Mouse (Mus musculus): Measurements from ENCODE around the gene Sult6b1. TPM values are rescaled to one million over a fixed set of nuclear protein-coding genes. Genes with fewer than 3 reads are reported as not detected.
A peak's percentile ranks its signal among the peaks of the same experiment; 100 is the strongest.

Gene Sult6b1
- polyA plus RNA-seq, 1 experiment, result not detected

DNA sequence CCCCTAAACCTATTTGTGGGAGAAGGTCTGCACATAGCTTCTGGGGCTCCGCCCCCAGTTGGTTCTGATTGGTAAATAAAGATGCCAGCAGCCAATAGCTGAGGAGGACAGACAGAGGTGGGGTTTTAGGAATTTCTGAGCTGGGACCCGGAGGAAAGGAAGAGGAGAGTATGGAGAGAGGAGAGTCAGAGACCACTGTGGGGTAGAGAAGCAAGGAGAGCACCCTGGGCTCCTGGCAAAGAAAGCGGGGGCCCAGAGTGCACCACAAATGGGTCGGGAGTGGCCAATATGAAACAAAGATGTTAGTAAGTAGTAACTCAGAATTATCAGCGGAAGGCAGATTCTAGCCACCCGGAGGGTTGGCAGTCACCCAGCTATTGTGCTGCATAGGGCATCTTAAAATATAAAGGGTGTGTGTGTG is 6.1 kb upstream of the Sult6b1 start:
- Histone ChIP-seq H3K36me3 (ENCODE audit: control insufficient read depth, insufficient read depth, low read length) (no peaks in the 10 kb centered on the region), H3K27me3 (replicated peaks; ENCODE audit: control insufficient read depth, insufficient read depth, low read length) (no peaks in the 10 kb centered on the region; the same call in 1 of the 2 replicates), H3K4me3 (ENCODE audit: insufficient read depth, low read depth, low read length) (no peak overlapping the region), H3K27ac (ENCODE audit: insufficient read depth, low read depth, low read length) (no peak overlapping the region), H3K4me1 (ENCODE audit: control insufficient read depth, insufficient read depth, low read length) (peaks cover 9% of the 10 kb centered on the region; the same call in 1 of the 2 replicates)
- WGBS, result 30% methylated on average over 6 of the region's 6 CpGs
- TF ChIP-seq POLR2A (IDR thresholded peaks at IDR 0.05; ENCODE audit: low read depth, low read length) (no peak), CTCF (conservative IDR thresholded peaks at IDR 0.05; ENCODE audit: insufficient read depth, insufficient read length, low read depth, low read length) (no peak)
- DNase-seq, result peak; percentile 5

- no peaks in the 10 kb centered on the region for H3K4me1 ChIP-seq (ENCODE audit: control insufficient read depth, insufficient read depth, low read length)
- WGBS, result 61% methylated on average over 2 of the region's 2 CpGs
- TF ChIP-seq POLR2A (IDR thresholded peaks at IDR 0.05; ENCODE audit: low read depth, low read length) (no peak), CTCF (conservative IDR thresholded peaks at IDR 0.05; ENCODE audit: insufficient read depth, insufficient read length, low read depth, low read length) (no peak)
Measured at GRCm38 (mm10) chr17:78909374-78909773, 2.6 kb upstream of the Sult6b1 start.

DNA sequence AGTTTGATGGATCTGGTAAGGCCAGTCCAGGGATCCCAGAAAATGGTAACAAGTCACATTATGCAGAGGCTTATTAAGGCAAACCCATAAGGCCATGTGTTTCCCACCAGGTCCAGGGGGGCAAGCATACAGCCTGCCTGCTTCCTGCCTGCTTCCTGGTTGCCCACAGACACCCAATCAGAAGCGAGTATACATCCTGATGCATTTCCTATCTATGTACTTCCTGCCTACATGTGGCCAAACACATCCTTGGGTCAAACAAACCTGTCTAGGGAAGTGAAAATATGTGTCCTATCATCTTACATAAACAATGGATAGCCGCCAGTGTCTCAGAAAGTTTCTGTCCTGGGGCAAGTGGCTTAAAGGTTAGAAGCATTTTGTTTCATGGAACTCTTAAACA is 3.6 kb downstream of the Sult6b1 start:
- H3K27ac ChIP-seq (ENCODE audit: insufficient read depth, low read depth, low read length), result no peak overlapping the region
- H3K27me3 ChIP-seq (replicated peaks; ENCODE audit: control insufficient read depth, insufficient read depth, low read length), result no peaks in the 10 kb centered on the region; the same call in 1 of the 2 replicates
- 63% methylated on average over 2 of the region's 2 CpGs for WGBS
- H3K36me3 ChIP-seq (ENCODE audit: control insufficient read depth, insufficient read depth, low read length), result no peaks in the 10 kb centered on the region
- TF ChIP-seq CTCF (conservative IDR thresholded peaks at IDR 0.05; ENCODE audit: insufficient read depth, insufficient read length, low read depth, low read length) (no peak), POLR2A (IDR thresholded peaks at IDR 0.05; ENCODE audit: low read depth, low read length) (no peak)
- H3K4me3 ChIP-seq (ENCODE audit: insufficient read depth, low read depth, low read length), result no peak overlapping the region
- no peak for DNase-seq
- no peaks in the 10 kb centered on the region for H3K4me1 ChIP-seq (ENCODE audit: control insufficient read depth, insufficient read depth, low read length)

More at GRCm38 (mm10) chr17:78909374-78909773, 2.6 kb upstream of the Sult6b1 start:
- no peaks in the 10 kb centered on the region; the same call in 1 of the 2 replicates for H3K27me3 ChIP-seq (replicated peaks; ENCODE audit: control insufficient read depth, insufficient read depth, low read length)
- H3K4me3 ChIP-seq (ENCODE audit: insufficient read depth, low read depth, low read length), result no peak overlapping the region
- H3K27ac ChIP-seq (ENCODE audit: insufficient read depth, low read depth, low read length), result no peak overlapping the region
- DNase-seq, result no peak
- no peaks in the 10 kb centered on the region for H3K36me3 ChIP-seq (ENCODE audit: control insufficient read depth, insufficient read depth, low read length)

DNA sequence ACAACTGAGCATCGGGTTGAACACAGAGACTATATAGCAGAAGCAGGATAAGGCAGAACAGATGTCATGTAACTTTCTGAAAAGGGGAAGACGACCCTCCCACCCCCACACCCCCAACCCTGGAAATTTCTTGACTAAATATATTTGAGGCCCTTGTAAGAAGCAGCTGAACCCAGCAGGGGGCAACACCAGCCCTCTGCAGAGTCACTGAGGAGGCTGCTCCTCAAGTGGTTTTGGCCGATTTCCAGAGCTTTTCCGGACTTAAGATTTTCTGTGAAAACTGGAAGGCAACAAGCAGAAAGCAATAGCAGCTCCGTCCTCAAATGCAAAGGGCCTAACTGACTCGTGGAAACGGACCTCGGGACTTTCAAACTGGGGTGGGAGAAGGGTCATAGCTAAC is 11.4 kb downstream of the Sult6b1 start:
- TF ChIP-seq POLR2A (IDR thresholded peaks at IDR 0.05; ENCODE audit: low read depth, low read length), result no peak
- TF ChIP-seq CTCF (conservative IDR thresholded peaks at IDR 0.05; ENCODE audit: insufficient read depth, insufficient read length, low read depth, low read length), result peak; percentile 64
- Histone ChIP-seq H3K4me3 (ENCODE audit: insufficient read depth, low read depth, low read length) (peak overlapping the region; percentile 35), H3K27ac (ENCODE audit: insufficient read depth, low read depth, low read length) (no peak overlapping the region), H3K27me3 (replicated peaks; ENCODE audit: control insufficient read depth, insufficient read depth, low read length) (no peaks in the 10 kb centered on the region), H3K36me3 (ENCODE audit: control insufficient read depth, insufficient read depth, low read length) (no peaks in the 10 kb centered on the region), H3K4me1 (ENCODE audit: control insufficient read depth, insufficient read depth, low read length) (no peaks in the 10 kb centered on the region)
- 7% methylated on average over 8 of the region's 8 CpGs for WGBS
- DNase-seq, result peak; percentile 70

- H3K27ac ChIP-seq (ENCODE audit: insufficient read depth, low read depth, low read length), result no peak overlapping the region
- no peaks in the 10 kb centered on the region for H3K27me3 ChIP-seq (replicated peaks; ENCODE audit: control insufficient read depth, insufficient read depth, low read length)
- no peaks in the 10 kb centered on the region for H3K4me1 ChIP-seq (ENCODE audit: control insufficient read depth, insufficient read depth, low read length)
- no peaks in the 10 kb centered on the region for H3K36me3 ChIP-seq (ENCODE audit: control insufficient read depth, insufficient read depth, low read length)
- 76% methylated on average over 7 of the region's 7 CpGs for WGBS
- no peak for DNase-seq
- H3K4me3 ChIP-seq (ENCODE audit: insufficient read depth, low read depth, low read length), result no peak overlapping the region
- TF ChIP-seq CTCF (conservative IDR thresholded peaks at IDR 0.05; ENCODE audit: insufficient read depth, insufficient read length, low read depth, low read length), result no peak
- TF ChIP-seq POLR2A (IDR thresholded peaks at IDR 0.05; ENCODE audit: low read depth, low read length), result no peak
Measured at GRCm38 (mm10) chr17:78894991-78895390, 11.8 kb downstream of the Sult6b1 start.

GRCm38 (mm10) chr17:78891020-78891419 is 15.8 kb downstream of the Sult6b1 start:
- DNase-seq, result no peak
- no peak overlapping the region for H3K27ac ChIP-seq (ENCODE audit: insufficient read depth, low read depth, low read length)
- H3K4me3 ChIP-seq (ENCODE audit: insufficient read depth, low read depth, low read length), result no peak overlapping the region
- whole genome bisulfite sequencing, result 81% methylated on average over 9 of the region's 9 CpGs
- H3K36me3 ChIP-seq (ENCODE audit: control insufficient read depth, insufficient read depth, low read length), result no peaks in the 10 kb centered on the region
- no peaks in the 10 kb centered on the region for H3K27me3 ChIP-seq (replicated peaks; ENCODE audit: control insufficient read depth, insufficient read depth, low read length)
- H3K4me1 ChIP-seq (ENCODE audit: control insufficient read depth, insufficient read depth, low read length), result no peaks in the 10 kb centered on the region
- TF ChIP-seq CTCF (conservative IDR thresholded peaks at IDR 0.05; ENCODE audit: insufficient read depth, insufficient read length, low read depth, low read length), result no peak
- TF ChIP-seq POLR2A (IDR thresholded peaks at IDR 0.05; ENCODE audit: low read depth, low read length), result no peak

GRCm38 (mm10) chr17:78889184-78889583 is 17.6 kb downstream of the Sult6b1 start:
- H3K4me3 ChIP-seq (ENCODE audit: insufficient read depth, low read depth, low read length), result no peak overlapping the region
- no peak for DNase-seq
- H3K36me3 ChIP-seq (ENCODE audit: control insufficient read depth, insufficient read depth, low read length), result no peaks in the 10 kb centered on the region
- H3K27me3 ChIP-seq (replicated peaks; ENCODE audit: control insufficient read depth, insufficient read depth, low read length), result no peaks in the 10 kb centered on the region
- WGBS, result 50% methylated on average over 3 of the region's 3 CpGs
- H3K4me1 ChIP-seq (ENCODE audit: control insufficient read depth, insufficient read depth, low read length), result no peaks in the 10 kb centered on the region
- TF ChIP-seq CTCF (conservative IDR thresholded peaks at IDR 0.05; ENCODE audit: insufficient read depth, insufficient read length, low read depth, low read length) (no peak), POLR2A (IDR thresholded peaks at IDR 0.05; ENCODE audit: low read depth, low read length) (no peak)
- H3K27ac ChIP-seq (ENCODE audit: insufficient read depth, low read depth, low read length), result no peak overlapping the region
